Mouse (Mus musculus): ENCODE data around the gene Dmc1.

DNA sequence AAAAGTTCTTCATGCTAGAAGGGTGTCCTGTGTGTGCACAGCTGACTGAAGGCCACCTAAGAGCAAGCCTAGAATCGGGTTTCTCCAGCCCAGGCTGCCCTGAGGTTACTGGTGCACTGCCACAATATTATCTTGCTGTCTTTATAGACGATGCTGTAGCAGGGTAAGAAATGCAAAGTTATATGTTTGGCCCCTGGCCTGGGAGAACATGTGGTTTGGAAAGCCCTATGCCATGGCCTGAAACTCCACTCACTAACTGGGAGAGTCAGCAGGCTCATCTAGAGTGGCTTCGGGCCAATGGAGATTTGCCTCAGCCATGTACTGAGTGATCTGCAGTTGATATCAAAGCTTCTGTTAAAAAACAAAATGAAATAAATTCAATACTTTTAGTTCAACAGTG lies 71.1 kb downstream of the Dmc1 start:
- TF ChIP-seq CTCF (conservative IDR thresholded peaks at IDR 0.05; ENCODE audit: low read length) = no peak
- no peak for TF ChIP-seq POU5F1 (IDR thresholded peaks at IDR 0.05; ENCODE audit: borderline replicate concordance, low read length)
- TF ChIP-seq NANOG (IDR thresholded peaks at IDR 0.05; ENCODE audit: borderline replicate concordance, low read length) = no peak
